Mouse (Mus musculus) thymus, postnatal 4 days (tissue): Measurements from ENCODE around the gene Atf7ip.

ENCODE experiments used
- DNase-seq: peaks from one replicate; pipeline ENCODE4 v3.0.0; 2021

Gene Atf7ip

GRCm38 (mm10) chr6:136525567-136525966, 19.6 kb downstream of the Atf7ip start:
- DNase-seq: no peak

GRCm38 (mm10) chr6:136529156-136529555, 23.2 kb downstream of the Atf7ip start:
- no peak for DNase-seq

- DNase-seq: peak; percentile 67
Measured at GRCm38 (mm10) chr6:136531792-136532230, 25.8 kb downstream of the Atf7ip start.

DNA sequence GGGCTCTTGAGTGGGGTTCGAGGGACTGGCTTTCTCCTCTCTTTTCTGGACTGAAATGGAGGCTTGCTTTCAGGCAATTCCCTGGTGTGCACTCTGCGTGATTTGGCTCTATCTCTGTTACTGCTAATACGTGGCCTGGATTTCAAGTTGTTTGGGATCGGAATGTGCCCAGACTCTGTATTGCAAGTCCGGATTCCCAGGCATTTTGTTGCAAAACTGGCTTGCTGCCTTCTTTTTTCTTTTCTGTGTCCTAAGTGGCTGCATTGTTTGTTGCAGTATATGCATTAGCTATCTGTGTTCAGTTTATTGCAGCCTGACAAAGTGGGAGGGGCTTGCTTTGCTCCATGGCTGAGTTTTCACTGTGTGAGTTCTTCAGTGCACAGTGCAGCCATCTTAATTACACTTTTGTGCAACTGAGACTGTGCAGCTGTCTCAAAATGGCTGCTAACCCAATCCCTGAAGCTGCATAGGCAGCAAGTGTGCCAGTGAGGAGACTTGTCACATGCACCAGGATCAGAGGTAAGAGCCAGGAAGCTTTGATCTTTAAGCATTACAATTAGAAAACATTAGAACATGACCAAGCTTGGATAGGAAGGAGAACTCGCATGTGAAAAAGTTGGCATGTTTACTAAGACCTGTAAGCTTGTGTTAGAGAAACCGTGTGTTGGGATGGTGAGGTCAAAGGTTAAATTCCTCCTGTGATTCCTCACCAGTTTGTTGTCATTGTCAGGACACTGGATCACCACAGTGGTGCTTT, 26.7 kb downstream of the Atf7ip start:
- DNase-seq: peak; percentile 57

GRCm38 (mm10) chr6:136533804-136534203, 27.8 kb downstream of the Atf7ip start:
- DNase-seq: no peak

DNA sequence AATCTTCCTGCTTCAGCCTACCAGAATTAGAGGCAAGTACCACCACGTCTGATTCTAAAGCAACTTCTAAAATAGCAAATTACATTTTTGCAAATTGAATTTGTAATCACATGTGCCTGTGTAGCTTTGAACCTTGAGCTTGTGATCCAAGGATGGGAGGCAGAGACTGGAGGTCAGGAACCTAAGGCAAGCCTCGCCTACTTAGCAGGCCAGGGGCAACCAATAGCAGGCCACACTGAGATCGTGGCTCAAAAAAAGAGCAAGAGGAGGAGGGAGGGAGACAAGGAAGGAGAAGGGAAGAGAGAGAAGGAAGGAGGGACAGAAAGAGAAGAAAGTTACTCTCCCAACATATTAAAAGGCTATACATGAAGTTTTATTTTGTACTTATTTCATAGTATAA, 28.5 kb downstream of the Atf7ip start:
- DNase-seq: no peak

DNA sequence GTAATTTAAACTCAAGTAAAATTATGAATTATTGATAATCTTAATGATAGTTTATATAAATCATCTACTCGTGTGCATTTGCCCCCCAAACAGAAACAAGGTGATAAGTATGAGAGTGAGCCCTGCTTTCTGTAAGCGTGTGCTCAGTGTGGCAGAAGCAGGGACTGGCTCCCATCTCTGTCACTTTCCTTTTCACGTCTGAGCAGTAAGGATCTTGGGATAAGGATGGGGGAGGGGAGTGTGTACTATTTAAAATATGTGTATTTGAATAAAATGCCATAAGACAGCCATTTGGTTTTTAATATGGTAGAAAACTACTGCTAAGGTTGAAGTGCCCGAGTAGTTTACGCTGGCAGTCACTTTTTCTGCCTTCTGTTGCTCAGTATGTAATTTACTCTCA, 29.2 kb downstream of the Atf7ip start:
- DNase-seq: no peak

GRCm38 (mm10) chr6:136536121-136536520, 30.2 kb downstream of the Atf7ip start:
- no peak for DNase-seq

- DNase-seq: no peak
Measured at GRCm38 (mm10) chr6:136541350-136541749, 35.4 kb downstream of the Atf7ip start.

- DNase-seq: no peak
Measured at GRCm38 (mm10) chr6:136542105-136542504, 36.1 kb downstream of the Atf7ip start.

DNA sequence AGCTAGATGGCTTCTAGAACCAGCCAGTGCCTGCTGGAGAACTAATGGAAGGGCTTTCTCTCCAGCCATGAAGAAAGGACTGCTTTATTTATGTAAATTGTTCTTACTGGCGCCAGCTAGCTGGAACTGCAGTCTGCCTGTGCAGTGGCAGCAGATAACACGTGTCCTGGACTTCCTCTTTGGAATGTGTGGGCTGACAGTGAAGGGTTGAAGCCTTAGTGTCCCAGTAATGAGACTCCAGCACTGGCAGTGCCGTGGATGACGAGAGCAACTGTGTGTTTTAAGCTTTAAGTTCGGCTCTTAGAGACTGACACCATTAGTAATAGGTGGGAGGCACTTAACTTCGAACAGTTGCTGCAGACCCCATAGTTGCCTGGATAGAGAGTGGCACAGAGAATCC, 37.2 kb downstream of the Atf7ip start:
- no peak for DNase-seq

- DNase-seq: no peak
Measured at GRCm38 (mm10) chr6:136545284-136545870, 39.4 kb downstream of the Atf7ip start.

GRCm38 (mm10) chr6:136546286-136546685, 40.3 kb downstream of the Atf7ip start:
- DNase-seq: no peak

- DNase-seq: no peak
Measured at GRCm38 (mm10) chr6:136546987-136547386, 41.0 kb downstream of the Atf7ip start.

GRCm38 (mm10) chr6:136548041-136548770, 42.2 kb downstream of the Atf7ip start:
- no peak for DNase-seq

DNA sequence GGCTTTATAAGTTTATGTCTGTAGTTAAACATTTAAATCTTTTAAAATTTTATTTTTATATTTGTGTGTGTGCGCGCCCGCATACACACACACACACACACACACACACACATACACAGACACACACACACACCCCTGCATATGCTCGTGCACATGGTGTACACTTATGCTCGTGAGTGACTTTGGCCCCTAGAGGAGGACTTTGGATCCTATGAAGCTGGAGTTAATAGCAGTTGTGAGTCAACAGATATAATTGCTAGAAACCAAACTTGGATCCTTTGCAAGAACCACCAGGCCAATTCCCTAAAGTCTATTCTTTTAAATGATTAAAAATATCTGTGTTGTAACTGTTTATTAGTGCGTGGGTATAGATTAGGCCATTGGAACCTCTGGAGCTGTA, 42.8 kb downstream of the Atf7ip start:
- no peak for DNase-seq

GRCm38 (mm10) chr6:136549606-136550005, 43.6 kb downstream of the Atf7ip start:
- DNase-seq: no peak

GRCm38 (mm10) chr6:136550596-136551304, 44.8 kb downstream of the Atf7ip start:
- no peak for DNase-seq

DNA sequence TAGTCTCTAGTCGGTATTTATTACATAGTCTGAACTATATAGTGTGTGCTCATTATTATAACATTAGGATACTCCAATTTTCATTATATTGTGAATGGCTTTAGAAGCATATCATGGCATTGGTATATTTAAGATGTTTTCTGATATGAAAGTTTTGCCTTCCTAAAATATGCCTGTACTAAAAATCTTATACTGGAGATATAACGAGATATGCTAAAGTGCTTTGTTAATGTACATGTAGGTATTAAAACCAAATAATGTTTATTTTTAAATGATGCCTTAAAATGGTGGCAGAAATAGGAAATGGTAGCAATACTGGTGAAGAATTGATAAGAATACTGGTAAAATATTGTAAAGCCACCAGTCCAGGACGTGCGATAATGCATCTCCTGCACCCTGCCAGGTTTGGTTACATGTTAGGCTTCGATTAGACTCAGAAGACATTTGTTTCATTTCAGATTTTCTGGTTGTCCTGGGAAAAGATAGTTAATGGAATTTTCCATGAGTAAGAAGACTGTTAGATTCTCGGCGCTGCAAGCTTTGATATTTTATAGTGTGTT, 45.7 kb downstream of the Atf7ip start:
- no peak for DNase-seq

- no peak for DNase-seq
Measured at GRCm38 (mm10) chr6:136553156-136553555, 47.2 kb downstream of the Atf7ip start.

DNA sequence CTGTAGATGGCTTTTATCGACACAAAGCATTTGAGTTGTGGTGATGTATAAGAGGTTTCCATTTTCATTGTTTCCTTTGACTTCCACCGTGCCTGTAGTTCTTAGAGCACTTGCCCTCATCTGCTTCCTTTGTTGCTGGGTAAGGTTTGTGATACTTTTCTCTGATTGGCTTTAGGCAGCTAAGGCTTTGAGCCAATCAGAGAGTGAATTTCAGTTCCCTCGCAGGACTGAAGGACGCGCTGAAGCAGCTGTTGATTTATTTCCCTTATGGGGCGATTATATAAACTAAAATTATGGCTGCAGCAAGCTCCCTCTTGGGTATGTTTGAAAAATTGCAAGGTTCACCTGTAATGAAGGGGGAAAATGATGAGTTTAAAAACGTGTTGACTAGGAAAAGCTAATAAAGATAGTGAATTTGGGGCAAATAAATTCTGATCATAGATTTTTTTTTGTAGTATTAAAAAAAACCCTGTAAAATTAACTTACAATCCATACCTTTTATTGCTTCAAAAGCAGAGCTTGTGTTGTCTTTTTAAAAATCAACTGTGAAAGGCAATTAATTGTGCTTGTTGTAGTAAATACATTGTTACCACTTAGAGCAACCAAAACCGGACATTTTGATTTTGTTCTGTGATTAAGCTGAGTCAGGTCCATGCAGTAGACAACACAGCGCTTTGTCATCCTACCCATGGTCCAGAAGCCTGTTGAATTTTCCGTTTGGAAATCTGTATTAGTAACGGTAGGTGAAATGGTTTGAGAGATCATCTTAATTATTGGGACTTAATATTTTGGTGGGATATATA, 48.0 kb downstream of the Atf7ip start:
- DNase-seq: peak; percentile 37
